Mouse (Mus musculus) left cerebral cortex, postnatal 25 days (tissue): ENCODE measurements around the gene Tead3. TPM values are rescaled to one million over a fixed set of nuclear protein-coding genes. Genes with fewer than 3 reads are reported as not detected.

Experiments
- DNase-seq, 2 experiments: peaks; one replicate each; pipeline ENCODE4 v3.0.0; 2022; ENCODE audit warnings: low spot score in 2 of 2, mixed read lengths in 1 of 2
- intact Hi-C: fragments of 180-260 bp; cut with DNase I; formaldehyde crosslinking; loops from one replicate; pipeline ENCODE4 v1.15.1; 2025
- total RNA-seq, 2 experiments: library from RNA; stranded (reverse); gene quantifications; 2 replicates each; pipeline ENCODE4 v1.2.3; 2021

Gene Tead3
- total RNA-seq, 2 experiments from 2014 or later: 2.2 to 3.1 TPM

DNA sequence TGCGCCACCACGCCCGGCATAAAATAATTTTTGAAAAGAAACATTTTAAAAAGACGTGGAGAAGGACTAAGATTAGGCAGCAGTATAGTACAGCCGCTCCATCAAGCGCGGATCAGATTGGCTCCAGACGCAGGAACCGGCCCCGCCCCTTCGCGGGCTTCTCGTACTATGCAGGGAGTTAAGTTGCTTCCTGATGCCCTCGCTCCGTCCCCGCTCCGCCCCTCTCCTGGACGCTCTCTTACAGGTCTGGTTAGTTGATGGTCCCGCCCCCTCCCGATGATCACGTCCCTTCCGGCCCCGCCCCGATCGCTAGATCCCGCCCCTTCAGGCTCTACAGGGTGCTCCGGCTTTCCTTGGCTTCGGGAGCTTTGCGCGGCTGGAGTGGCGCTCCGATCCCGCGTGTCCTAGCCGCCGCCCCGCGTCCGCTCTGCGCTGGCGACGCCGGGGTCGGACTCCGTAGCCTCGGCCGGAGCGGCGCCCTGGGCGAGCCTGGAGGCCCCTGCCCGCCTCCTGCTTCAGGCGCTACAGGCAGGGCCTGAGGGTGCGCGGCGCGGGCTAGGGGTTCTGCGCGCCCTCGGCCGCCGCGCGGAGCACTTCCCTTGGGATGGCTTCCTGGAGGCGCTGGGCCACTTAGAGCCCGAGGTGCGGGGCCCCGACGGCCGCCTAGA lies 37.3 kb downstream of the Tead3 start, which contains the start of gene Fance:
TSS of gene Fance (plus strand) at position 308 of the 668 bp plus-strand sequence.
- intact Hi-C loops: loop anchor here (5.0 kb wide), 1 partner anchor 106 kb away; the partner anchor contains the start of gene Def6
- peak; percentile 91 to 97 for DNase-seq

- DNase-seq: peak in 1 of 2 experiments; percentile 22
- intact Hi-C loops: loop anchor here (5.0 kb wide), 1 partner anchor 105 kb away; the partner anchor contains the start of gene Def6
Observed at GRCm38 (mm10) chr17:28312232-28313211, 38.1 kb downstream of the Tead3 start.

DNA sequence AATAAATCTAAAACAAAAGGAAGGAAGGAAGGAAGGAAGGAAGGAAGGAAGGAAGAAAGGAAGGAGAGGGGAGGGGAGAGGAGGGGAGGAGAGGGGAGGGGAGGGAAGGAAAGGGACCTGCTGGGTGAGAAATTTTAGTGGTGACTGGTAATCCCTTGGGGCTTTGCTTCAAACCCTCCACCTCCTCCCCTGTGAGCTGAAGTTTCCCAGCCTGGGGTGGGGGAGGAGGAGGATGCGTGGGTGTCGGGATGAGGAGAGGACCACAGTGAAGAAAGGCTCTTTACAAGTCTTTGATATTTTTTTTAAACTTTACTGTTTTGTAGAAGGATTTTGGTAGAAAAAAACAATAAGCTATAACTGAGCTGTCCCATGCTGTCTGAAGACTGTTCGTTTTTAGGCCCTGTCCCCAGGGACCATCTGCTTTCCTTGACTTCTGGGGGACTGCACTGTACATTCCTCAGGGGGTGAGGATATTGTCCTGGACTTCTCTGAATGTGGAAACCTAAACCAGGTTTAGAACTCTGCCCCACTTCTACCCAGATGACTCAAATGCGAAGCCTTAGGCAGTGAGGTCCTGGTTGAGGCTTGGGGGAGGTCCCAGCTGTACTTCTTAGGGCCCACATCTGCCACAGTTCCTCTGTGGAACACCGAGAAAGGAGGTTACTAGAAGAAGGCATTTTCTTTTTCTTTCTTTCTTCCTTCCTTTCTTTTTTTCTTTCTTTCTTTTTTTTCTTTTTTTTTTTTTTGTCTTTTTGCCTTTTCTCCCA lies 39.1 kb downstream of the Tead3 start:
- intact Hi-C loops: loop anchor here (5.0 kb wide), 1 partner anchor 104 kb away; the partner anchor contains the start of gene Def6
- DNase-seq: no peak

- intact Hi-C loops: loop anchor here (5.0 kb wide), 1 partner anchor 104 kb away; the partner anchor contains the start of gene Def6
- DNase-seq: no peak
Observed at GRCm38 (mm10) chr17:28310831-28311230, 39.8 kb downstream of the Tead3 start.

DNA sequence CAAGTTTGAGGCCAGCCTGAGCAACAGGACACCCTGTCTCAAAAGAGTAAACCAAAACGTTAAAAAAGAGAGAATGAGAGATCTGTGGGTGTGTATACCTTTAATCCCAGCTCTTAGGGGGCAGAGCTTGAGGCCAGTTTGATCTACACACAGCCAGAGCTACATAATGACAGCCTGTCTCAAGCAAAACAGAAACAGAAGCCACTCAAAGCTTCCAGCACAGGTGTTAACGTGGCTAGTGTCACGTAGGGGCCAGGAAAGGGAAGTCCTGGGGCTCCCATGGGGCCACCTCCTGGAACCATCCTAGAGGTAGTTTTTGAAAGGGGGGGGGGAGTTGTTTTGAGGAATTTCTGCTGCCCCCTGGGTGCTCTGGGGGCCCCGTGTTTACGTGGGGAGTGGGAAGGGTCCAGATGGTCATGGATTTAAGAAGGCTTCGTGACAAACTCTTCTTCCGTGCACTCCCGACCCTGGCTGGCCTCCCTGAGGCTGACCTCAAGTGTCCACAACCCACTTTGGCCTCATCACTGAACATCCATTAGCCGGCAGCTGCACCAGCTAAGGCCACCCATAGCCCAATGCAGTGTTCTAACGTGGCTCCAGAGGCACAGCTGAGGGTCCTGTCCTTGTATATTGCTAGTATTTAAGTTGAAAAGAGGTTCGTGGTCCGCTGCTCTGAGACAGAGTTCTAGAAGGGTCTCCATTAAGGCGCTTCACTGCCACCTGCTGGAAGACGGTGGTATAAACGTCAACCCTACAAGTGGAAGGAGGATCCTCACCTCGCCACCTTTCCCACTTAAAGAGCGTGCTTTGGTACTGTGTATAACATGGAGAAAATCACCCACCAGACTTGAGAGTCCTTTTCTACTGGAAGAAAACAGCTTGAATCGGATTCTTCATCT lies 42.1 kb downstream of the Tead3 start:
- intact Hi-C loops: loop anchor here (1.0 kb wide), 2 partner anchors 76 to 82 kb away; partner anchors contain the start of gene Ppard
- DNase-seq: peak; percentile 85 to 87

DNA sequence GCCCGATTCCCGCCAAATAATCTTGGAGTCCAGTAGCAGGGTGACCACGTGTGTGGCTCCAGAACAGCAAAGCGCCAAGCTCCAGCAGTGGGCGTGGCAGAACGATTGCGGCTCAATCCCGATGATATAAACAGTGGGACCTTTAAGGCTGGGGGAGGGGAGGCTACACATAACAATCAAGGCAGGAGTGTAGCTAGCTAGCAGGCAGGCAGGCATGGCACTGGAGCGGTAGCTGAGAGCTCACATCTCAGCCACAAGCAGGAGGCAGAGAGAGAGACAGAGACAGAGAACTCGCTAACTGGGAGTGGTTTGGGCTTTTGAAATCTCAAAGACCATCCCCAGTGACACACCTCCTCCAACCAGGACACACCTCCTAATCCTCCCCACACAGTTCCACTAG lies 45.4 kb downstream of the Tead3 start:
- intact Hi-C loops: no loop called here
- no peak for DNase-seq

DNA sequence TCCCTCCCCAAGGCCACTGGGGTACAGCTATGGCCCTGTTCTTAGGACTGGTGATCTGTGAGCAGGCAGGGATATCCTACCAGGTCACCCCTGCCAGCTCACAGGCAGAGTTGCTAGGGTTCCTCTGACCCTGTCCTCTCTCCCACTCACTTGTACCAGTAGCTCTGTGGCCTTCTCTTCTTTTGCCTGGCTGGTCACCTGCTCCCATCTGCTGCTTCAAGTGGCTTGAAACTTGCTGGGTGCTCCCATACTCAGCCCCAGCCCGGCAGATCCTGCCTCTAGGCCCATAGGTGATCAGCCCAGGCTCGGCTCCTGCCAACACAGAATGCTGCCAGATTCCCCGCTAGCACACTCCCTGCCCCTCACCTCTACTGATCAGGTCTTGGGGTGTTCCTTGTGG lies 49.8 kb downstream of the Tead3 start:
- no peak for DNase-seq
- intact Hi-C loops: no loop called here

GRCm38 (mm10) chr17:28300323-28300722 lies 50.3 kb downstream of the Tead3 start:
- intact Hi-C loops: no loop called here
- no peak for DNase-seq

- DNase-seq: no peak
- intact Hi-C loops: no loop called here
Observed at GRCm38 (mm10) chr17:28299669-28300320, 50.8 kb downstream of the Tead3 start.

GRCm38 (mm10) chr17:28298888-28299287 lies 51.7 kb downstream of the Tead3 start:
- no peak for DNase-seq
- intact Hi-C loops: no loop called here

DNA sequence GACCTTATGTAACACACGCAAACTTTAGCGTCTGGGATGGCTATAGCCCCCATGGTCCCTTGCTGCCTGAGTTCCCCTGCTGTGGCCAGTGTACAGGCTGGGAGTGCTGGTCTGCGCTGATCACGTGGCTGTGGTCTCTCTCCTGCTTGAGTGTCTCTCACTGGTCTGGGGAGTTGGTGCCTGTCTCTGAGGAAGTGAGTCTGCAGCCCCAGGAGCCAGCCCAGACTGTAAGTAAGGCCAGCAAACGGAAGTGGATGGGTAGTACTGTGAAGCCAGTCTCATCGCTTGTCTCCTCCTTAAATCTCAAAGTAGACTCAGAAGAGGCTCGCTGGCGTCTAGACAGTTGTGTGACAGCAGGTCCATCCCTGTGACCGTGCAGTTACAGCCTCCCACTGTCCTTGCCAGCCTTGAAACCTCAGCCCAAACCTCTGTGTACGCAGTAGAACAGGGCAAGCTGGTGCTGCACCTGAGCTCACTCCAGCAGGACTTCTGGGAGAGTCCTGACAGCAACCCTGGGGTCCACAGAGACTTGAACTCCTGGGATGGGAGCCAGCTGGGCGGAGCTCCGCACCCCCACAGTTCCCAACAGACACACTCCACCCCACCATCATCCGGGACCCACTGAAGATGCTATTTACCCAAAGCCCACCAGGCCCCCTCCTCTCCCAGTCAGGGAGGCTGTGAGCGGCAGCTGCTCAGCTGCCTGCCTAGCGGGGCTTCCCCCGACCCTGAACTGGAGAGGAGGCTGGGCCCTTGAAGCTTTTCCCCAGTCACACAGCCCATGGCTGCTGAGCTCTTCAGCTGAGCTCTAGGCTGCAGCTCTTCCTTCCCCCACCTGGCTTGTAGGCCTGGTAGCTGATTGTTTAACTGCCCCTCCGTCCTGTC lies 55.9 kb downstream of the Tead3 start:
- intact Hi-C loops: no loop called here
- peak; percentile 24 to 46 for DNase-seq

DNA sequence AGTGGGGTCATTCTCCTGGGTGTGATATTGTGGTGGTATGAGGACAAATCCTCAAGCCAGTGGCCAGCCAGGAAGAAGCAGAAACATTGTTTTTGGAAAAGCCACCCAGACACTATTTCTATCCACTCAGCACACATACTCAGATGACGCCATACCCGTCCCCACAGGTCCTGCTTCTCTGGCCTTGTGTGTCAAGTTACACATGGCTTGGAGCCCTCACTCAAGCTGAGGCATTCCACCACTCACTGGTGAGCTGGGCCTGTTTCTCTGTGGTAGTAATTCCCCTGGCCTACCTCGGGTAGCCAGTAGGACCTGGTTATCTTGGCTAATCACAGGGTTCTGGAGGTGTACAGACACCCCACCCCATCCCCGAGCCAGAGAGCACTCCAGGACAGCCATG lies 56.9 kb downstream of the Tead3 start:
- DNase-seq: no peak
- intact Hi-C loops: no loop called here

- intact Hi-C loops: no loop called here
- DNase-seq: no peak
Observed at GRCm38 (mm10) chr17:28291346-28291745, 59.3 kb downstream of the Tead3 start.

- intact Hi-C loops: no loop called here
Observed at GRCm38 (mm10) chr17:28290671-28291070, 59.9 kb downstream of the Tead3 start.

DNA sequence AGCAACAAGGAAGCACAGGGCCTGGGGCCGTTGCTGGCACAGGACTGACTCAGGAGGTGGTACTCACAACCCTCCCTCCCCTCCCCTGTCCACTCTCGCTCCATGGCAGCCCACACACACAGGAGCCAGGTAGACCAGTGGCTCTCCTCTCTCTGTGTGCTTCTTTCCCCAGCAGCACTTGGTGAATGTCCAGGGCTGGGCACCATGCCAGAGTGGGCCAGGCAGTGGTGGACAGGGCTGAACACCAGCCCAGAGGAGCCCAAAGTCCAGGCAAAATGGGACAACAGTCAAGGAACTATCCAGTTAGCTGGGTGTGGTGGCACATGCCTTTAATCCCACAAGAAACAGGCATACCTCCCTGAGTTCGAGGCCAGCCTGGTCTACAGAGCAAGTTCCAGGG lies 60.4 kb downstream of the Tead3 start:
- intact Hi-C loops: no loop called here
- DNase-seq: peak in 1 of 2 experiments; percentile 29

More at GRCm38 (mm10) chr17:28290671-28291070, 59.9 kb downstream of the Tead3 start:
- DNase-seq: no peak

DNA sequence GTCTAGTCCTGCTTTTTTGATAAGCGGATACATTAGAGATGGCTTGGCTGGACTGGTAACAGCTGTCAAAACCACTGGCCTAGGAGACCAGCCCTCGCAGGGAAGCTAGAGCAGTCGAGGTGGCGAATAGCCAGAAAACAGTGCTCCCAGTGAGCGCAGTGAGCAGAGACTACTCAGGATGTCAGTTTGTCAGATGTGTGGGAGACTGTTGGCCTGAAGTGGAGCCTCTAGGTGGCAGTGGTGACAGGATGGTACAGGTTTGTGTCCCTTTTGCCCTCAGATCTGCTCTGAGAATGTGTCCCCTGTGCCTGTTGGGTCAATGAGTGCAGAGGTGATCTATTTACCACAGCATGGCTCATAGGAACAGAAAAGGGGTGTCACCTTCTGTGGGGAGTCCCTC lies 62.6 kb downstream of the Tead3 start:
- DNase-seq: no peak
- intact Hi-C loops: no loop called here

DNA sequence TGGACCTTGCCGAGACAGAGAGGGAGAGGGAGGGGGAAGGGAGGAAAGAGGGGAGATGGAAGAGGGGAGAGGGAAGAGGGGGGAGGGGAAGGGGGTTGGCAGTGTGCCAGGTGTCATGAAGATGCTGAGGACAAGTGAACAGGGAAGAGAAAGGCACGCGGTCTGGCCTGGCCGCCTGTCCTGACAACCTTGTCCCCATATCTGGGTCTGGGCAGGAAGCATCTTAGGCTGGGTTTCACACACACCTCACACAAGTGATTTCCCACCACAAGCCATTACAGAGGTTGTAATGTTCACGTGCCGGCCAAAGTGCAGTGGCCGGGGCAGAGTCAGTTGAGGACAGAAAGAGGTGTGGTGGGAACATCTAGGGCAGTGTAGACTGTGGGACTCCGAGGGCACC lies 63.0 kb downstream of the Tead3 start:
- intact Hi-C loops: no loop called here
- DNase-seq: no peak
